Mouse (Mus musculus) spleen, postnatal 10 days (tissue): ENCODE measurements around the gene Tmem268.

ENCODE experiments used
- DNase-seq, 2 experiments: peaks; one replicate each; pipeline ENCODE4 v3.0.0; 2021 to 2022; ENCODE audit warnings: low spot score in 2 of 2

The Tmem268 gene

DNA sequence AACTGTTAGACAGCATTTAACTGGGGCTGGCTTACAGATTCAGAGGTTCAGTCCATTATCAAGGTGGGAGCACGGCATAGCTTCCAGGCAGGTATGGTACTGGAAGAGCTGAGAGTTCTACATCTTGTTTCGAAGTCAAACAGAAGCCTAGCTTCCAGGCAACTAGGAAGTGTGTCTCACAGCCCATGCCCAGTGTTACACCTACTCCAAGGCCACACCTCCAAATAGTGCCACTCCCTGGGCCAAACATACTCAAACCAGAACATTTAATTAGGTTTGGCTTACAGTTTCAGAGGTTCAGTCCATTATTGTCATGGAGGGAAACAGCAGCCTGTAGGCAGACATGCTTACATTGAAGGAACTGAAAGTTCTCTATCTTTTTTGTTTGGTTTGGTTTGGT, 3.5 kb upstream of the Tmem268 start:
- DNase-seq: no peak

- DNase-seq: no peak
These were observed 1.9 kb upstream of the Tmem268 start for GRCm38 (mm10) chr4:63556665-63557064.

- peak; percentile 16 to 43 for DNase-seq
These were observed 1.2 kb upstream of the Tmem268 start for GRCm38 (mm10) chr4:63557124-63558059.

GRCm38 (mm10) chr4:63559127-63559697, 631 bp downstream of the Tmem268 start:
- peak; percentile 15 to 18 for DNase-seq

DNA sequence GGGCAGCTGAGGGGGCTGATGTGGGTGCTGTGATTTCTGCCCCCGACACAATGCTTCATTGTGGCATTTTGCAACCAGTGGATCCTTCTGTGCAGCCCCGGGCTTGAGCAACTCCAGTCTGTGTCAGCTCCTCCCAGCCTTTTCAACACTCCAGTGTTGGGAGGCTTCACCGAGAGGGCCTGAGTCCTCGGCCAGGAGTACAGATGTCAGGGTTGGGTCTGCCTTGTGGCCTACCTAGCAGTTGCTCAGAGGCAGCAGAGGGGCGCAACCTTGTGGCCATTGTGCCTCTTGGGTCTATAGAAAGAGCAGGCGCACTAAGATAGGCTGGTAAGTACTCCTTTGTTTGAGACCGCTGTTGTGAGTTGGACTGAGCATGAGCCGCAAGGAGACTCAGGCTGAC, 1.5 kb downstream of the Tmem268 start:
- DNase-seq: peak; percentile 16 to 29

DNA sequence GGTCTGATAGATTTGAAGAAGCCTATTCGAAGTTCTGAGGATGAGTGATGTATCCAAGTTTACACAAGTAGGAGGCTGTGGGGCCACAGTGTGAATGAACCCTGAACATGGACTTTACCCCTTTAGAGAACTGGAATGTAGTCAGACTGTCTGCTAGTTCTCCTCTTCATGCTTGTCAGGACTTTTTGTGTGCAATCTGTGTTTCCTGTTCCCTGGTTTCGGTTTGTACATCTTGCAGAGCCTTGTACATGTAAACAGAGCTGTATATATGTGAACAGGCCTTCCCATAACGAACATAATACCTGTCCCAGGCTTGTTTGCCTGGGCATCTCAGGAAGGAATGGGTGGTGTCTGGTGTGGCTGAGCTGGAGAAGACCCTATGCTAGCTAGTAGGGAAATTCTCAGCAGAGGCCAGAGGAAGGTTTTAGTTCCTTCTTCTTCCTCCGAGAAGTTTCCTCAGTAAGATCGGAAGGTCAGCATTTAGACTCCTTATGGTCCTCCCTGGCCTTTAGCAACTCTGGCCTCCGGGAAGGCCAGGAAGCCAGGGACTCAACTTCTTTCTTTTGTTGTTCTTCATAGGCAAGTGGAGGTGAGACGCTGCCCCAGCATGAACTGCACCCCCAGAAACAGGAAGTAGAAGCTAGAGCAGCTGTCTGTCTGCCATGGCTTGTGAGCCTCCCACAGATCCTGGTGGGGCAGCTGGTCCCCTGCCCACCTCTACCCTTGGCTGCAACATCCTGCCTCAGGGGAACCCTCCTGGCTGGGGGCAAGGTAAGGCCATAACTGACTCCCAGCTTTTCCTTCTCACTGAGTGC, 3.5 kb downstream of the Tmem268 start:
- DNase-seq: peak; percentile 21 to 53

- DNase-seq: no peak
These were observed 4.2 kb downstream of the Tmem268 start for GRCm38 (mm10) chr4:63562742-63563141.

- no peak for DNase-seq
These were observed 9.3 kb downstream of the Tmem268 start for GRCm38 (mm10) chr4:63567712-63568390.

DNA sequence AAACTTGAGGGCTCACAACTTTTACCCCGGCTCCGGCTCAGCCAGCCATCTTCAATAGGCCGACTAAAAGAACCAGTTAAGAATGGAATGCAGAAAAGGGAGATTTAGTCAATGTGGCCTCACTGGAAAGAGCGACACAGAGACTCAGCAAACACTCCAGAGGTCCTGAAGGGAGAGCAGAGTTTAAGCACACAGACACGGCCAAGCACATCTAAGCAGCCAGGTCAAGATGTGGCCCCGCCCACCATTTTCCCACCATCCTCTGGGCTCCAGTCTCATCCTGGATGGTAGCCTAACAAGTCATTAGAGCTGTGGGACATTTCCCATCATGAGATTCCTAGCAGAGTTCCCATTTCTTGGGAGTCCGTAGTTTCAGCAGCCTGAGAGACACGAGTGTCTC, 10.7 kb downstream of the Tmem268 start:
- no peak for DNase-seq

DNA sequence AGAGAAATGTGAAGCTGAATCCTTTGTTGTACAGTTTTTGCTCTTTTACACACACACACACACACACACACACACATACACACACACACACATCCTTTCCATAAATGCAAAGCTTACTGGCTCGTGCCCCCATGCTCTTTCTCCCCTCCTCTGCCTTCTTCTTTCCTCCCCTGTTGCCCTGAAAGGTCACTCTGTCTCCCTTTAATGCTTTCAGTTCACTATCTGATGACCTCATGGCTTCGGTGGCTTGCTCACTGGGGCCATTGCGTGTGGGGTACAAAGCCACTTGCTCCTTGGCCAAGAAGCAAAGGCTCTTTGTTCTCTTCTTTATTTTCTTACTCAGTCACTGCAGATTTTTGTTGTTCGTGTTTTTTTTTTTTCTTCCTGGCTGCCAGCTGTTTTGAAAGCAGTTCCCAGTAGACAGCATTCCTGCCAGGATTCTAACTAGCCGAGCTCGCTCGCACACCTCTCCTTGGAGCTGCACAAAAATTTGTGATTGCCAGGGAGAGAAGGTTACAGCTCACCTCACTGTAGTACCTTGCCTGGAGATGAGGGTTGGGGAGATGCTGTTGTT, 11.7 kb downstream of the Tmem268 start:
- DNase-seq: no peak

GRCm38 (mm10) chr4:63572621-63573020, 14.0 kb downstream of the Tmem268 start:
- no peak for DNase-seq

- no peak for DNase-seq
These were observed 21.1 kb downstream of the Tmem268 start for GRCm38 (mm10) chr4:63579649-63580048.

- no peak for DNase-seq
These were observed 21.5 kb downstream of the Tmem268 start for GRCm38 (mm10) chr4:63580078-63580477.

- no peak for DNase-seq
These were observed 24.0 kb downstream of the Tmem268 start for GRCm38 (mm10) chr4:63582580-63582979.

DNA sequence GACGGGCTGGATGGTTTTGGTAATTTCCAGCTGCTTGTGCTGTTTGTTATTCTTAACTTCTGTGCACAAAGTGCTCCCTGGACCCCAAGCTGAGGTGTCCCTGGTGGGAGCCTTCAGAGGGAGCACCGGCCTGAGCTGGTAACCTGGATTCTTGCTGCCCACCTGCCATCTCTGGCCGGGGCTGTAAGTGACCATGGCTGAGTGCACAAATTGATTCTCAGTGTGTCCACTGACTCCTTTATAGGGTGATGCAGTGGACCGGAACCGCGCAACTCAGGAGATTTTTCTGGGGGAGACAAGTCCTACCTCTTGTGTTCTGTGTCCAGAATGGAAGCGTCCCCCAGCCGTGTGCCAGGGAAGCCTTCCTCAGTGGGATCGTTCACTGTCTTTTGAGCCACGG, 26.6 kb downstream of the Tmem268 start:
- no peak for DNase-seq

DNA sequence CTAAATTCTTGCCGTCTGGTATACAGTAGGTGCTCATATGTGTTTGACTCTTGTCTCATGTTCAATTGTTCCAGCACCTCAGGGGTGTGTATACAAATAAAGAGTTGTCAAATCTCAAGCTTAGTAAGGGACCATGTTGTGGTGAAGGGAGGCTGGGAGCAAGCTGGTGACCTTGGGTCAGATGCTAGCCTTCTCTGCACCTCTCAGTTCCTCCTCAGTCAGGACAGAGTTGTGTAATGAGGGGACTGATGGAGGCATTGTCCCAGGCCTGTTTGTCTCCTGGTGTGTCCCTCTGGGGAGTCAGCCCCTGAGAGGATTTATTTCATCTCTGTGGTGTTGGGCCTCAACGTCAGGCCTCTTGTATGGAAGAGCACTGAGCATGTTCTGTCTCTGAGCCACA, 27.7 kb downstream of the Tmem268 start:
- no peak for DNase-seq

DNA sequence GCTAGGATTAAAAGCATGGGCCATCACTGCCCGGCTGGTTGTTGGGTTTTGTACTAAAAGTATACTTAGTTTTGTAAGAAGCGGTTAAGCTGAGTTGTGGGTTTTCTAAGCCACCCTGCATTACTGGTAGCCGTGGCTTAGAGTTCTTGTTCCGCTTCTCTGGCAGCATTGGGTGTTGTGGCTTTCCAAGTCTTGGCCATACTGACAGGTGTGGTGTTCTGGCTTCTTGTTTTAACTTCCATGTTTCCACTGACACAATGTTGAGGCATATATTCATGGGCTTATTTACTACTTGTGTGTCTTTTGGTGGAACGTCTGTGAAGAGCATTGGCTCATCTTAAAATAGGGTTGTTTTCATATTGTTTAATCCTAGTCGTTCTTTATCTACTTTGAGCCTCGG, 31.4 kb downstream of the Tmem268 start:
- DNase-seq: no peak

DNA sequence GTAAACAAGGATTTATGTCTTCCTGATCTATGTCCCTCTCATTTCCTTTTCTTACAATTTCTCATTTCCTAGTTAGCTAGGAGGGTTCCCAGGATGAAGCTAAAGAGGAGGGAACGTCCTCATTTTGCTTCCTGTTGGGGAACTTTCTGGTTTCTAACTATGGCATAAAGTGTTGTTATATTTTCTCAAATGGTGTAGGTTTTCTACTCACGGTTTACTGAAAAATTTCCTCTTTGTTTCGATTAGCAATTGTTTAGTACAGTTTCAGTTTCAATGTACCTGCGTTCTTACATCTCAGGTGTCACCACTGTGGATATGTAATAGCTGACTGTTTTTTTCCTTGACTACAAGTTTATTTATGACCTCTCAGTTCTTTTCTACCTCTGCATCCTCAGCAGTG, 32.0 kb downstream of the Tmem268 start:
- DNase-seq: no peak

DNA sequence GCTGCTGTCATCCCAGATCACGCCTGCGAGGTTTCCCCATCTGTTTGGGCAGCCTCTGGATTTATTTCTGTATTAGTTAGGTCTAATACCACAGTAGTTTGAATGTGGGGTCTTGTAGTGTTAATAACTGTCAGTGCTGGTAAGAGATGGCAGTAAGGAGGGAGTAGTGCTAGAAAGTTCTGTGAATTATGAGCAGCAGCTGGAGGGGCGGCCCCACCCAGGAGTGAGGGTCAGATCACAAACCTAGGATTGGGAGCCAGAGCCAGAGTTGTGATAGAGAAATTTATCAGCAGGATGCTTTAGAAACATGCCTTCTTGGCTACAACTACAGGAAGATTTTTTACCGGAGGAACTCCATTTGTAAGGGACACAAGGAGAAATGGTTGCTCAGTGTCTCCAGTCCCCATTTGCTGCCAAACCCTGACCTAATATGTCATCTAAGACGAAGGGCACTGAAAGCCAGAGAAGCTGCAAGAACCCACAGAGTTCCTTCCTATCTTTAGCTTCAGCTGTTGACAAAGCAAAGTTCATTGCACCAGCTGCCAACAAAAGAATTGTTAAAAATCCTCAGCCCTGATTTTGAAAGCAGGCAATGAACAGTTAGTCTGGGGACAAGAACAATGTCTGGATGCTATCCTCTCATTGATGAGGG, 36.0 kb downstream of the Tmem268 start:
- no peak for DNase-seq

- no peak for DNase-seq
These were observed 36.7 kb downstream of the Tmem268 start for GRCm38 (mm10) chr4:63595259-63595658.

GRCm38 (mm10) chr4:63596010-63596409, 37.4 kb downstream of the Tmem268 start:
- DNase-seq: no peak
